Mouse (Mus musculus) embryonic fibroblast, embryonic 13.5 days (primary cell): Measurements from ENCODE around the gene 7530416G11Rik. TPM values are rescaled to one million over a fixed set of nuclear protein-coding genes. Genes with fewer than 3 reads are reported as not detected.

ENCODE experiments used
- H3K27ac ChIP-seq: 2 replicates; pipeline ENCODE4 v1.5.1; 2012; ENCODE audit warnings: low read length, control low read depth, inconsistent platforms; ENCODE audit not compliant: insufficient read depth
- H3K4me1 ChIP-seq: 2 replicates; pipeline ENCODE4 v1.6.1; 2011; ENCODE audit warnings: low read length; ENCODE audit not compliant: control insufficient read depth, insufficient read depth
- H3K4me3 ChIP-seq: 2 replicates; pipeline ENCODE4 v1.5.1; 2011; ENCODE audit warnings: mild to moderate bottlenecking, control low read depth, low read length; ENCODE audit not compliant: insufficient read depth
- CTCF ChIP-seq: IDR thresholded peaks from 2 replicates; pipeline ENCODE4 v1.5.1; 2011; ENCODE audit warnings: mild to moderate bottlenecking, control low read depth, low read length, moderate library complexity, borderline replicate concordance; ENCODE audit not compliant: insufficient read depth
- POLR2A ChIP-seq: IDR thresholded peaks from 2 replicates; pipeline ENCODE4 v1.6.1; 2011; ENCODE audit warnings: low read depth, mild to moderate bottlenecking, control low read depth, low read length, moderate library complexity
- polyA plus RNA-seq: library from polyadenylated mRNA; stranded (reverse); fragments of >200 nt; gene quantifications from 2 replicates; pipeline ENCODE4 v1.2.4, GENCODE M21; 2011; ENCODE audit warnings: low read depth; ENCODE audit not compliant: missing spikeins, insufficient read length

7530416G11Rik gene
- polyA plus RNA-seq, 1 experiment, result not detected

DNA sequence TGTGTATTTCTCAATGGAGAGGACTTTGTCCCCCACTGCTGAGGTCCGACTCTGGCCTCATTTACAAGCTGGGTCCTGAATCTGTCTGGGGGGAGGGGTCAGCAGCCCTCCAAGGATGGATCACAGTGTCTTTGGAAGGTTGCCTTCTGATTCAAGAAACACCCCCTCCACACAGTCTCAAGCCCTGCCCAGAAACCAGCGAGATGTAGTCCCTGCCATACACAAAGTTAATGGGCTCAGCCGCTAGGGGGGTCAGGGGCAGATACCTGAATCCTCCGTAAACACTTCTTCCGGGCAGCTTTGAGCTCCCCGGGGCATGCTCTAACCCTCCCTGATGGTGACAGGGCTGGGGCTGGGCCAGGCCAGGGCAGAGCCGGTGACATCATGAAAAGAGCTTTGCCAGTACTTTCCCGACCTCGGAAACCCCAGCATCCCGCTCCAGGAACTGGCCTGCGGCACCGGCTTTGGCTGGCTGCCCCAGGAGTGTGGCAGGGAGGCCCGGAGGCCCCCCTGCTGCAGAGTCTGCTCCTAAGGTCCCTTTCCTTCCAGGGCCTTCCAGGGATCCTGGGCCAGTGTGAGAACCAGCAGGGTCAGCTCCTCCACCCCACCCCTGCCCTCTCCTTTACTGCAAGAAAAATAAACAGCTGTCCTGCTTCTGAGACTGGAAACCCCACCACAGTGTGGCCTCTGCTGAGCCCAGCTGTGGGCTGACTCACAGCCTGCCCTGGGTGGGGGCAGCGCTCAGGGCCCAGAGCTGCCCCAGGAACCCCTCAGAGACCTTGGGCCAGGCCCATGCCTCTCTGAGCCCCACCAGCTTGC lies 20.4 kb upstream of the 7530416G11Rik start:
- H3K4me3 ChIP-seq, result no peak overlapping the region

DNA sequence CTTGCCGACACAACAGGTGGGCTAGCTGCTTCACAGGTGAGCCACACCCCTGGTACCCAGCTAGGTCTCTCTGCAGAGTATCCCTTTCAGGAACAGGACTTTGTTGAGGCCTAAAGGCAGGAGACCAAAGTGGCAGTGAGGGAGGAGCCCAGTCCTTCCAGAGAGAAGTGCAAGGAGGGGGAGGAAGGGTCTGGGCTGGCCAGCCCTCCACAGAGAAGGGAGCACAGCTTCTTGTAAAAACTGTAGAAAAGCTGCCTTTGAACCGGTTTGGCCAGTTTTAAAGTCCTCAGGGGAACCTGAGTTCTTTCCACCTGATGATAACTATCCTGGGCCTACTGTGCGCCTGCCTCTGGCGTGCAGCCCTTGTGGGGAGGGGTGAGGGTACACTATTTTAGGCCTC lies 16.4 kb upstream of the 7530416G11Rik start:
- H3K27ac ChIP-seq, result no peak overlapping the region
- no peak overlapping the region for H3K4me3 ChIP-seq

More for the DNA sequence above, 20.4 kb upstream of the 7530416G11Rik start:
- H3K4me1 ChIP-seq, result no peaks in the 10 kb centered on the region
- H3K27ac ChIP-seq, result no peak overlapping the region
- TF ChIP-seq POLR2A (no peak), CTCF (no peak)

DNA sequence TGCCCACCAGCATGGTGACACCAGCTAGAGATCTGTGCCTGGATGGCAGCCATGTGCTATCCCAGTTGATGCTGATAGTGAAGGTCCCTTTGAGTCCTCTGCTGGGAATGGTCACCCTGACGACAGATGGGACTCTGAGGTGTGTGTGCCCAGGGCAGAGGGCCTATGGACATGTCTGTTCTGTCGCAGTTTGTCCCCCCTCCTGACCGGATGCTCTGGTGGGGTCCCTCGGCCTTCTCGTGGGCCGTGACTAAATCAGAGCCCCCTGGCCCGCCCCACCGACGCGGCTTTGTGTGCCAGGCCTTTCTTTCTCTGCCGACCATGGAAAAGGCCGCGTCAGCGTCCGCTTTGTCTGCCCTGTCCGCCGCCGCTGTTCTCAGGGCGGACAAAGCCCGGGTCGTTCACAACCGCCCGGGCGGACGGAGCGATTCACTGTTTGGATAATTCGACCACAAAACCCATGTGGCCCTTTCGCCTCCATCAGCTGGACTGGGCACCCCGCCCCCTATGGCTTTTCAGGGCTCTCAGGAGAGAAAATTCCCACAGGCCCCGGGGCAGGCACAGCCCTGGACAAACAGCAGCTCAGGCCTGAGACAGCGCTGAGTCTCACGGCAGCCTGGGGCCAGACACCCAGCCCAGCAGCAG lies 4.5 kb upstream of the 7530416G11Rik start:
- H3K4me3 ChIP-seq, result no peak overlapping the region
- TF ChIP-seq CTCF (no peak), POLR2A (no peak)
- H3K27ac ChIP-seq, result no peak overlapping the region
- H3K4me1 ChIP-seq, result no peaks in the 10 kb centered on the region

More for the DNA sequence above, 16.4 kb upstream of the 7530416G11Rik start:
- H3K4me1 ChIP-seq, result no peaks in the 10 kb centered on the region
- TF ChIP-seq POLR2A (no peak), CTCF (no peak)

DNA sequence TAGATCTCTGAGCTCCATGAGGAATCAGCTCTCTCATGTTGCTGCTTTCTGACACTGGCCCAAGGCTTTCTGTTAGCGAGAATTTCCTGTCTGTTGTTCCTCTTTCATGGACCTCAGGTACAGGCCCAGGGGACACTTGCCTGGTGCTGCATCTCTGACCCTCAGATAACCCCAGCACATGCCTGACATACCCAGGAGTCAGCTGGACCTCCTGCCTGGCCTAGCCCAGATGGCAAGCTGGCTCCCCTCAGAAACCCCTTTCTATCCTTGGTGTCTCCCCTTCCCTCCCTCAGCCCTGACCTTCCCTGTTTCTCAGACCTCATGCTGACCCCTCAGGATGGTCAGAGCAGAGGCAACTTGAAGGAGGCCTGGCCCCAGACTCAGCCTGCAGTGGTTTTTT lies 3.7 kb upstream of the 7530416G11Rik start:
- no peaks in the 10 kb centered on the region for H3K4me1 ChIP-seq
- H3K27ac ChIP-seq, result no peak overlapping the region
- H3K4me3 ChIP-seq, result no peak overlapping the region
- no peak for TF ChIP-seq CTCF
- TF ChIP-seq POLR2A, result no peak

DNA sequence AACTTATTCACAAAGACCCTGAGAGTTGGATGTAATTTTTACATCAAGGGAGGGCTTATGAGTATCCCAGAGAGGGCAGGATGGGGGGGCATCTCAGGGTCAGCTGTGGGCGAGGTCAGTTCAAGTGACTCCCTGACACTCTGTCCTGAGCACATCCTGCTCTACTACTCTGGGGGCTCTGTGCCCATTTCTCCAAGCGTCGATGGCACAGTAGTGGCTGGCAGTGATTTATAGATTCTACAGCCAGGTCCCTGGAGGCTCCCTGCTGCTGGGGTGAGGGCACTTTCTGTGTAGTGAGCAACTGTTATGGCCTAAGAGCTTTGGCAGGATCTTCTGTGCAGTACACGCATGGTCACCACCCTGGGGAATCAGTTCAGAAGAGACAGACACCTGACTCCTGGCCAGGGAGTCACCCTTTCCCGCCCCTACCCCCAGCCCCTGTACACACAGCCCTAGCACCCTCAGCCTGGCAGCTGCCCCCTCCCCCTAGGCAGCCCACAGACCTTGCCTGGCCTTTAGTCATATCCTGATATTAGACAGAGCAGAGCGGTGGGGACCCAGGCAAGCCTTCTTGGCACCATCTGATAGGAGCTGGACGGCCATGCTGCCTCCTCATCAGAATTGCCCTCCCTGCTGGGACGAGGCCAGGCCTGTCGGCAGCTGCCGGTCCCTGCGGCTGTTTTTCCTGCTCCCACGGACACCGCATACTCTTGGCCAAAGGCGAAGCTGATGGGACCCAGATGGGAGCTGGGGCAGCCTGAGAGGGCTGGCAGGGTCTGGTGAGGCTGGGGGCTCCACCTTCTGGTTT lies 2.3 kb upstream of the 7530416G11Rik start:
- TF ChIP-seq POLR2A, result no peak
- TF ChIP-seq CTCF, result no peak
- H3K4me1 ChIP-seq, result no peaks in the 10 kb centered on the region
- no peak overlapping the region for H3K4me3 ChIP-seq
- H3K27ac ChIP-seq, result no peak overlapping the region

DNA sequence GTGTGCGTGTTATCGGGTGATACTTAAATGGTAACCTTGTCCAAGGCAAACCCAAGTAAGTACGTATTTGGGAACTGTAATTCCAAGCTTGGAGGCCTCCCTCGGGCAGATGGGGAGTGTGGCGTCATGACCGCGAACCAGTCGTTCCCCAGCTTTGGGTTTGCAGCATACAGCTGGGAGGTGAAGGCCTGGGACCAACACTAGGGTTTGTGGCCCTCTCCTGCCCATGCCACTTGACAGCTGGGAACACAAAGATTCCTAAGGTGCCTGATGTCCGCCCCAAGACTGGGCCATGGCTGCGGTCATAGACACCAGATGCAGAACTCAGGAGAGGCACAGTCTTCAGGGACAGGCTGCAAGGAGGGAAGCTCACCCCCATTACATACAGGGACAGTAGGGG lies 2.8 kb downstream of the 7530416G11Rik start:
- TF ChIP-seq POLR2A (no peak), CTCF (no peak)
- H3K27ac ChIP-seq, result no peak overlapping the region
- no peak overlapping the region for H3K4me3 ChIP-seq

DNA sequence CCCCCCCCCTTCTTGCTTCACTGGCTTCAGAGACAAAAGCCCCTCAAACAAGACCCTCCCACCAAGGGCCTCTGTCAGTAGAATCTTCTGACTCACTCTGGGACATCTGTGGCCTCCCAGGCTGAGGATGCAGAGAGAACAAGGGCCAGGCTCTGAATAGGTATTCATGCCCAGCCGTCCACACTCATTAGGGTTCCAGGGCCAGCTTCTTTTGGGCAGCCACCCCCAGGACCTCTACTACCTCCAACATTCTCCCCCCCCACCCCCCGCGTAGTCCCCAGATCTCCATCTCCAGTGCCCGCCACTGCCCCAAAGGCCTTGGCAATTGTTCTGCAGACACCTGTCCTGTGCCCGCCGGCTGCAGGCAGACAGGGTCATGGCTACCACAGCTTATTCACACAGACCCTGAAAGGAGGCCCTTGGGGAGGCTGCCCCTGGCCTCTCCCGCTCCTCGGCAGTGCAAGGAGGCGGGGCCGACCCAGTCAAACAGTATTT lies 5.0 kb downstream of the 7530416G11Rik start:
- no peak overlapping the region for H3K4me3 ChIP-seq
- no peak for TF ChIP-seq POLR2A
- TF ChIP-seq CTCF, result no peak
- no peaks in the 10 kb centered on the region for H3K4me1 ChIP-seq
- H3K27ac ChIP-seq, result no peak overlapping the region

More for the DNA sequence above, 2.8 kb downstream of the 7530416G11Rik start:
- no peaks in the 10 kb centered on the region for H3K4me1 ChIP-seq

DNA sequence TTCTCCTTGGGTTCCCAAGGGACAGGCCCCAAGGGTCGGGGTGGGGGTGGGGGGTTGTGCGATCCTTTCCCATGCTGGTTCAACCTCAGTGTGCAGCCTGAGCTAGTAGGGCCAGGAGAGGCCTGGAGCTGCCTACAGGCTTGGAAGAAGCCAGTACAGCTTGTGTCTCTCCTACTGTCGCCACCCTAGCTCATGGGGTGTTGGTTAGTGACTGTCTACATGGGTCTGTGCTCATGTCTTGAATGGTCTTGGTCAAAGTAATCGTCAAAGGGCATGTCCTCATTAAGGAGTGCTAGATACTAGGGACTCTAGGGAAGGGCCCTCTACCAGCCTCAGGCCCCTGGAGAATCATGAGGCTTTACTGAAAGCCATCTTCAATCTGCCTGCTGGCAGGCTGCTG lies 5.5 kb downstream of the 7530416G11Rik start:
- Histone ChIP-seq H3K27ac (no peak overlapping the region), H3K4me1 (no peaks in the 10 kb centered on the region), H3K4me3 (no peak overlapping the region)
- TF ChIP-seq CTCF, result no peak

DNA sequence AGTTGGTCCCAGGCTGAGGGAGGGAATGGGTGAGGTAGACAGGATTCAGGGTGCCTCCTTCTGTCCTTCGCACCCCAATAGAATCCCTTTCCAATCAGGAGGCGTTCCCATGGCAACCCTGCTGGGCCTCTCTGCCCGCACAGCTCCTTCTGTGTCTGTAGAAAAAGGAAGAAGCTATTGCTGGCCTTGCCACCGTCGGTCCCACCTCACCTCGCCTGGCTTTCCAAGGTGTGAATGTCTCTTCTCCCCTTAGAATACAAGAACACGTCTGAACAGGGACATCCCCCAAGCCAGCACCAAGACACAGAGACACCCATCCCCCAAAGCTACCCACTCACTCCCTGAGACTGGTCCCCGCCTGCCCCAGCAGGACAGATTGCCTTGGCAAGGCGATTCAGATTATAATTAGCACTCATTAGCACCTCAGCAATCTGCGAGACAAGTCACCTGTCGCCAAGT lies 8.8 kb downstream of the 7530416G11Rik start:
- H3K4me1 ChIP-seq, result no peaks in the 10 kb centered on the region
- no peak overlapping the region for H3K4me3 ChIP-seq
- H3K27ac ChIP-seq, result no peak overlapping the region

More for the DNA sequence above, 8.8 kb downstream of the 7530416G11Rik start:
- TF ChIP-seq CTCF, result no peak
- no peak for TF ChIP-seq POLR2A
